Mouse (Mus musculus) layer of hippocampus, adult 2 months (tissue): ENCODE measurements at regions not wholly inside any gene's neighbourhood (a gene's known extent, or its start where the extent isn't known, plus 50 kb on each side); places are given as distances from the start of the nearest gene placed in this dataset.

ENCODE experiments used
- DNase-seq, 2 experiments: peaks; one replicate each; pipeline ENCODE4 v3.0.0; 2022; ENCODE audit warnings: low spot score in 2 of 2
- H3K27ac ChIP-seq: fragments of 200-600 bp; 2 replicates; pipeline ENCODE4 v1.8.1; 2022
- H3K4me3 ChIP-seq: fragments of 200-600 bp; 2 replicates; pipeline ENCODE4 v1.8.1; 2022; ENCODE audit warnings: mild to moderate bottlenecking
- CTCF ChIP-seq: fragments of 200-600 bp; conservative IDR thresholded peaks from 2 replicates; pipeline ENCODE4 v1.8.1; 2022; ENCODE audit warnings: antibody characterized with exemption, mild to moderate bottlenecking, moderate library complexity

DNA sequence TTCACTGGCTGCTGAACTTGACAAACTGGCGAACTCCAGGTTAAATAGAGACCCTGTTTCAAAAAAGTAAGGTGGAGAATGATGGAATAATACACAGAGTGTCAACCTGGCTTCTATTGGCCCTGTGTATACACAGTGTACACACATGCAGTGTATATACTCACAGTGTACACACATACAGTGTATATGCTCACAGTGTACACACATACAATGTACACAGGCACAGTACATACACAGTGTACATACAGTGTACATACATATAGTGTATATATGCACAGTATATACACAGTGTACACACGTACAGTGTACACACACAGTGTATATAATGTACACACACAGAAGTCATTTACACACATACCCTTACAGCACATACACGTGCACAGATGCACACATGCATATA, 52.4 kb upstream of the Aldh1b1 start:
- Histone ChIP-seq H3K27ac (no peak overlapping the region), H3K4me3 (no peak overlapping the region)
- DNase-seq, result no peak
- no peak for TF ChIP-seq CTCF

GRCm38 (mm10) chr4:45745746-45746145, 53.1 kb upstream of the Aldh1b1 start:
- no peak for TF ChIP-seq CTCF
- no peak overlapping the region for H3K27ac ChIP-seq
- DNase-seq, result no peak
- H3K4me3 ChIP-seq, result no peak overlapping the region

DNA sequence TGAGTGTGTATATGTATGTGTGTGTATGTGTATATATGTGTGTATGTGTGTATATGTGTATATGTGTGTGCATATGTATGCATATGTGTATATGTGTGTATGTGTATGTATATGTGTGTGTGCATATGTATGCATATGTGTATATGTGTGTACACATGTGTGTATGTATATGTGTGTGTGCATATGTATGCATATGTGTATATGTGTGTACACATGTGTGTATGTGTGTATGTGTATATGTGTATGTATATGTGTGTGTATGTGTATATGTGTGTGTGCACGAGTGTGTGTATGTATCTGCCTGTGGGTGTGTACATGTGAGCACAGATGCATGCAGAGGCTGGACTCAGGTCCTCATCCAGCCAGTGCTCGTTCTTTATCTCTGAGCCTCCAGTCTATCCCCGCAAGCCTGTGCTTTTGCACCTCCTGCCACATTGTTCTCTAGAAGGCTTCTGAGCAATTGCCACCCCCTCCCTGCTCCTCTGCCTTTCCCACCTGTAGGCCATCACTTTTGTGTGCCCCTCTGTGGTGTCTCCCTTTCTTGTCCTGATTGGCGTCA, 53.9 kb upstream of the Aldh1b1 start:
- no peak overlapping the region for H3K27ac ChIP-seq
- DNase-seq, result no peak
- TF ChIP-seq CTCF, result no peak
- no peak overlapping the region for H3K4me3 ChIP-seq

- TF ChIP-seq CTCF, result no peak
- Histone ChIP-seq H3K27ac (no peak overlapping the region), H3K4me3 (no peak overlapping the region)
- no peak for DNase-seq
These were observed 58.0 kb upstream of the Aldh1b1 start for GRCm38 (mm10) chr4:45740779-45741365.

DNA sequence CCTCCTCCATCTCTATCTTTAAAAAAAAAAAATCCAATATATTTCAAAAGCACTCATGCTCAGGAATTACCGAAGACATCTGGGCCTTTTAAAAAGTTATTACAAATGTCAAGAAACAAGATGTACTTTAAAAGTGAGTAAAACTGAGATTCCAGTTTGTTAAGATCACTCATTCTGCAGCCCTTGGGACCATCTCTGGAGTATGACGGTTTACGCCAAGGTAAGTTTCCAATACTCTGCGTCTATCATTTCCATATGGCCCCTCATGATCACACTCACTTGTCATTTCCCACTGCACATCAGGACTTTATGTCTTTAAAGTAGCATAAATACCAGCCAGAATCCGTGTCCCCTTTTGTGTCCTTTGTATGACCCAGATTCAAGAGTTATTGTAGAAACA, 58.5 kb upstream of the Aldh1b1 start:
- H3K27ac ChIP-seq, result no peak overlapping the region
- no peak for DNase-seq
- H3K4me3 ChIP-seq, result no peak overlapping the region
- no peak for TF ChIP-seq CTCF

DNA sequence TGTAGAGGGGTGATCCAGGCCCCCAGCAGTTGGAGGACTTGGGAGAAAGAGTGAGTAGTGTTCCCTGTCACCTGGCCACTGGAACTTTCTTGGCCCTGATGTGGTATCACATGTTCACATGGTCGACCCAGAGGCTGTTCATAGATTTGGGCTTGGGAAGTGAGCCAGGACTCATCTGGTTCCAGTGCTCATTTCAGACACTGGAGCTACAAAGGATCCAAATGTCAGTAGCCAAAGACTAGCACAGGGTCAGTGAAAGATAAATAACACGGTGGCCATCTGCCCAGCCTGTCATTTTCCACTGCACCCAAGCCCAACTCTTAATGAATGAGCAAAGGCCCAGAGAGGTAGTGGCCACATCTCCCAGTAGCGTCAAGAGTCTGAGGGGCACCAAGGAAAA, 59.1 kb upstream of the Aldh1b1 start:
- TF ChIP-seq CTCF, result no peak
- Histone ChIP-seq H3K27ac (no peak overlapping the region), H3K4me3 (no peak overlapping the region)
- no peak for DNase-seq

- TF ChIP-seq CTCF, result no peak
- H3K4me3 ChIP-seq, result no peak overlapping the region
- H3K27ac ChIP-seq, result no peak overlapping the region
- DNase-seq, result no peak
These were observed 59.7 kb upstream of the Aldh1b1 start for GRCm38 (mm10) chr4:45739168-45739567.

- TF ChIP-seq CTCF, result no peak
- no peak for DNase-seq
- Histone ChIP-seq H3K4me3 (no peak overlapping the region), H3K27ac (no peak overlapping the region)
These were observed 60.1 kb upstream of the Aldh1b1 start for GRCm38 (mm10) chr4:45738746-45739145.

DNA sequence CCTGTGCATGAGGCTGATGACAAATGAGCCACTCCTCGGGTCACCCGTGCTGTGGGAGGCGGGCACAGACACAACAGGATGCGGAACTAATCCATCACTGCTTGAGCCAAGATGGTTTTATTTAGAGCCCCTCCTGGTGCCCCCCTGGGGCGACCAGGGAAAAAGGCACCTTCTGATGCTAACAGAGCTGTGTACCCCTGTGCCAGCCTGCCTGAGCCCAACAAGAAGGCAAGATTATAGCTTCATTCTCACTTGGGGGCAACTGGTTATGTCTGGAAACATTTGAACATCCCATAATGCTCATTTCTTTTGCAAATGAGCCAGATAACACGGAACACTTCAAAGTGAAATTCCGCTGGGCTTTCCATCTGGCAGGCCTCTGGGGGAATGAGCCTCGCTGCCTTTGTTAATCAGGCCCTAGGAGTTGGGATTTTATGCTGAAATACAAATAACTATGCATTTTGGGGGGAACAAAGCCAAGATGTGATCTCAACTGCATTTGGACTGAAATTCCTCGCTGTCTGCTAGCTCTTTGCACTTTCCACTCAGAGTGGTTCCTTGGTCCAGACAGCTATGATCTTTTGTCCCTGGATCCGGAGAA, 62.5 kb upstream of the Aldh1b1 start:
- TF ChIP-seq CTCF, result no peak
- Histone ChIP-seq H3K4me3 (no peak overlapping the region), H3K27ac (no peak overlapping the region)
- DNase-seq, result peak; percentile 25 to 38

DNA sequence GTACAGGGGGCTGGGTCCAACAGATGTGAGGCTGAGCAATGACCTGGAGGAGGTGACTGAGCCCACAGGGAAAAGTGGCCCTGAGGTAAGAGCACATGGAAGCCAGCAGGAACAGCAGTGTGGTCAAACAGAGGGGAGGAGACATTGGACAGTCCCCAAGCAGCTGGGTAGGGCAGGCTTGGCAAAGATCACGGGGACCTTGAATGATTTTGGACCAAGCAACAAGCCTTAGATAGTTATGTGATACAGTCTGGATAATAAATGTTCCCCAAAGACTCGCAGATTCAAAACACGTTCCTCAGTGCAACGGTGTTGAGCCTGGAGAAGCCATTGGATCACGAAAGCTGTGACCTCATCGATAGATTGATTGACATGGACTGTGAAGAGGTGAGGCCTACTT, 64.8 kb upstream of the Aldh1b1 start:
- no peak overlapping the region for H3K4me3 ChIP-seq
- no peak overlapping the region for H3K27ac ChIP-seq
- no peak for TF ChIP-seq CTCF
- DNase-seq, result no peak

DNA sequence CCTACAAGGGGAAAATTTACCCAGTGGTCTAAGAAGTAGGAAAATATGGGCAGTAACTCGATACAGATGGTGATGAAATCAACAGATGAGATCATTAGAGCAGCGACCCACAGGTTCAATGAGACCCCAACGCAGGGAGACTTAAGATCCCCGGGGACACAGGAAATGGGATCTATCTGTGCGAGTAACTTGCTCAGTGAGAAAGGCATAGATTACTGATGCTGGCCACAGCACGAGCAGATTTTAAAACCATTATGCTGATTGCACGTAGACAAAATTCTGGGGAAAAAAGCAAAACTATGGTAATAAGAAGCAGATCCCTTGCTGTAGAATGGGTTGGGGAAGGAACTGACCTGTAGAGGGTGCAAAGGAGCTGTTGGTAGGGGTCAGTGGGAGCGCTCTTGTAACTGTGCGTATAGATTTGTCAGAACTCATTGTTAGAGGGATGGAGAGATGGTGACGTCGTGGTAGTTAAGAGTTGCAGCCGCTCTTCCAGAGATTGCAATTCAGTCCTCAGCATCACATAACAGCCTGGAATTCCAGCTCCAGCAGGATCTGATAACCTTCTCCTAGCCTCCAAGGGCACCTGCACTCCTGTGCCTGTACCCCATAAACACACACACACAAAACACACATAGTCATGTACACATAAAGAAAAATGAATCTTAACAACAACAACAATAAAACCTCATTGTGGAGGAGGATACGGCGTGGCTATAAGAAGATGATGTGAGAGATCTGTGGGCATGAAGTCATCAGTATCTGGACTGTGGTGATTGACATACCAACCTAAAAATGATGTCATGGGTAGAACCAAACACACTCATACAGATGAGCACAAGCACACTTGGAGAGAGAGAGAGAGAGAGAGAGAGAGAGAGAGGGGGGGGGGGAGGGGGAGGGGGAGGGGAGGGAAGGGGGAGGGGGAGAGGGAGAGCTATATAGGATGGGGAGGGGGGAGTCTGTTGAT, 67.7 kb upstream of the Aldh1b1 start:
- H3K27ac ChIP-seq, result no peak overlapping the region
- TF ChIP-seq CTCF, result peak; percentile 77
- DNase-seq, result peak in 1 of 2 experiments; percentile 28
- H3K4me3 ChIP-seq, result no peak overlapping the region

GRCm38 (mm10) chr4:45729801-45730200, 69.0 kb upstream of the Aldh1b1 start:
- Histone ChIP-seq H3K4me3 (no peak overlapping the region), H3K27ac (no peak overlapping the region)
- no peak for TF ChIP-seq CTCF
- no peak for DNase-seq

GRCm38 (mm10) chr4:45728825-45729224, 70.0 kb upstream of the Aldh1b1 start:
- no peak for DNase-seq
- Histone ChIP-seq H3K27ac (no peak overlapping the region), H3K4me3 (no peak overlapping the region)
- TF ChIP-seq CTCF, result no peak
